10 mouse cellular contexts compared by ENCODE assay signal in genomic region chr2:38349447-38350350, GRCm38 (mm10). TPM values are rescaled to one million over a fixed set of nuclear protein-coding genes. Genes with fewer than 3 reads are reported as not detected.
DNase-seq lines count a peak whose midpoint lies in the region; ATAC-seq and TF ChIP-seq lines count a peak whose summit lies in the region.
"Had no signal": no experiment of that assay in that cellular context is flagged by ENCODE, and none has a peak within 500 bp of the region (broad histone marks: within the 10 kb centered on the region; RNA-seq: fewer than 3 reads in every experiment).

No protein-coding gene starts in this region.

- H3K27ac ChIP-seq in lung, embryonic 14.5 days (ENCODE audit: low read depth): no peak overlapping the region
- H3K27ac ChIP-seq in forebrain, embryonic 13.5 days: peak overlapping the region; percentile 99
- no peak overlapping the region for H3K27ac ChIP-seq in intestine, embryonic 16.5 days (ENCODE audit: low read length)

- H3K4me3 ChIP-seq in lung, embryonic 14.5 days (ENCODE audit: low read depth, low read length): no peak overlapping the region
- H3K4me3 ChIP-seq in forebrain, embryonic 13.5 days: peak overlapping the region; percentile 91
- no peak overlapping the region for H3K4me3 ChIP-seq in intestine, embryonic 16.5 days (ENCODE audit: low read length)

- WGBS in lung, embryonic 14.5 days: 4% methylated on average over 12 of the region's 12 CpGs
- WGBS in forebrain, embryonic 13.5 days: 16% methylated on average over 12 of the region's 12 CpGs
- WGBS in intestine, embryonic 16.5 days: 6% methylated on average over 12 of the region's 12 CpGs

- no peak for TF ChIP-seq CTCF in lung, embryonic 14.5 days (IDR thresholded peaks at IDR 0.05; ENCODE audit: low read depth)

- H3K9ac ChIP-seq in lung, embryonic 14.5 days: no peak overlapping the region
- H3K9ac ChIP-seq in forebrain, embryonic 13.5 days: peak overlapping the region; percentile 100
- H3K9ac ChIP-seq in intestine, embryonic 16.5 days (ENCODE audit: low read depth, low read length): no peak overlapping the region

- H3K4me2 ChIP-seq in lung, embryonic 14.5 days: peak overlapping the region; percentile 64; the same call in 1 of the 2 replicates
- peak overlapping the region; percentile 93 for H3K4me2 ChIP-seq in forebrain, embryonic 13.5 days
- H3K4me2 ChIP-seq in intestine, embryonic 16.5 days (ENCODE audit: low read depth, low read length): peak overlapping the region; percentile 77; the same call in 1 of the 2 replicates

- peaks cover 3% of the 10 kb centered on the region; the same call in 1 of the 2 replicates for H3K4me1 ChIP-seq in lung, embryonic 14.5 days (ENCODE audit: insufficient read depth)
- H3K4me1 ChIP-seq in forebrain, embryonic 13.5 days: peaks cover 79% of the 10 kb centered on the region
- H3K4me1 ChIP-seq in intestine, embryonic 16.5 days (ENCODE audit: control insufficient read depth, insufficient read depth, low read length): peaks cover 27% of the 10 kb centered on the region

- intact Hi-C loops in left cerebral cortex, postnatal 36 days (cut with DNase I): no loop called here

- H3K36me3 ChIP-seq in lung, embryonic 14.5 days (ENCODE audit: insufficient read depth): no peaks in the 10 kb centered on the region
- peaks cover 12% of the 10 kb centered on the region for H3K36me3 ChIP-seq in forebrain, embryonic 13.5 days (ENCODE audit: poor library complexity, severe bottlenecking)
- H3K36me3 ChIP-seq in intestine, embryonic 16.5 days (ENCODE audit: control insufficient read depth, insufficient read depth, low read length): no peaks in the 10 kb centered on the region

- no peak for DNase-seq in lung, embryonic 14.5 days
- DNase-seq in lung, postnatal 10 days: no peak
- peak; percentile 43 for DNase-seq in retina, embryonic 14.5 days (ENCODE audit: low spot score)
- no peak for DNase-seq in cerebellum, adult 11 months
- no peak for DNase-seq in left cerebral cortex, postnatal 36 days (ENCODE audit: low spot score in 2 of 2)
- DNase-seq in B cell, adult 2 months: no peak
- DNase-seq: lung, postnatal 36 days had no signal

- H3K27me3 ChIP-seq in lung, embryonic 14.5 days (ENCODE audit: insufficient read depth, low read length): peaks cover 100% of the 10 kb centered on the region
- H3K27me3 ChIP-seq in forebrain, embryonic 13.5 days: peaks cover 39% of the 10 kb centered on the region
- H3K27me3 ChIP-seq in intestine, embryonic 16.5 days (replicated peaks; ENCODE audit: control insufficient read depth, insufficient read depth, low read length): peaks cover 91% of the 10 kb centered on the region

- ATAC-seq in lung, embryonic 14.5 days (ENCODE audit: insufficient read depth): no peak
- no peak for ATAC-seq in forebrain, embryonic 13.5 days
- no peak for ATAC-seq in intestine, embryonic 16.5 days

- no peaks in the 10 kb centered on the region for H3K9me3 ChIP-seq in lung, embryonic 14.5 days (ENCODE audit: low read depth, low read length)
- no peaks in the 10 kb centered on the region for H3K9me3 ChIP-seq in forebrain, embryonic 13.5 days (replicated peaks)
- H3K9me3 ChIP-seq in intestine, embryonic 16.5 days (ENCODE audit: control insufficient read depth, low read length): no peaks in the 10 kb centered on the region

RNA-seq across cellular contexts. Expression of gene Lhx2, which starts 10.6 kb away (rescaled TPM):
- 0.20 and 0.39 TPM in 2 replicates for polyA plus RNA-seq in lung, embryonic 14.5 days (2014; fragmentation: Nextera tagmentation; extraction: Ambion mirVana)
- 153 and 167 TPM in 2 replicates for polyA plus RNA-seq in forebrain, embryonic 13.5 days (2015; fragmentation: Nextera tagmentation; extraction: Ambion mirVana)
- 0.05 TPM in 1 of 2 replicates, not detected in the other for polyA plus RNA-seq in intestine, embryonic 16.5 days (2015; fragmentation: Nextera tagmentation; extraction: Ambion mirVana)
- total RNA-seq in left cerebral cortex, postnatal 36 days (2021): 10 to 100 TPM; 76.7 to 79.0 TPM
- total RNA-seq: heart, adult 18-20 months had no signal

Comparison
In these comparisons a context has a peak if more than half of its experiments do, and no peak if none do; other contexts are left out.
1. RNA of gene Lhx2, which starts 10.6 kb away (polyA plus RNA-seq): 153 to 167 TPM in forebrain, embryonic 13.5 days; 0.20 to 0.39 TPM in lung, embryonic 14.5 days and 0.05 TPM in intestine, embryonic 16.5 days; every median in the first group is over 100 times any median in the second.
2. Peak in every context shown above with its lines, with median percentiles within 50 percentile points of each other: H3K4me2 ChIP-seq.